8 mouse cellular contexts compared by ENCODE assay signal in genomic region chr10:115363151-115363550, GRCm38 (mm10). TPM values are rescaled to one million over a fixed set of nuclear protein-coding genes. Genes with fewer than 3 reads are reported as not detected.
DNase-seq lines count a peak whose midpoint lies in the region; ATAC-seq and TF ChIP-seq lines count a peak whose summit lies in the region.

No protein-coding gene starts in this region.

- WGBS in heart, embryonic 15.5 days = 73% methylated on average over 4 of the region's 4 CpGs
- 88% methylated on average over 4 of the region's 4 CpGs for WGBS in hindbrain, embryonic 14.5 days

- H3K4me2 ChIP-seq in heart, embryonic 15.5 days = peak overlapping the region; percentile 73
- peak overlapping the region; percentile 88 for H3K4me2 ChIP-seq in hindbrain, embryonic 14.5 days (replicated peaks)
- peak overlapping the region; percentile 96 for H3K4me2 ChIP-seq in myocyte (ENCODE audit: low read depth)

- intact Hi-C loops in heart, postnatal 25 days (cut with DNase I) = loop anchor here (5.0 kb wide), 1 partner anchor 46 kb away; the partner anchor contains the start of gene Rab21

- H3K9me3 ChIP-seq in heart, embryonic 15.5 days (replicated peaks) = no peaks in the 10 kb centered on the region
- H3K9me3 ChIP-seq in G1E (replicated peaks) = no peaks in the 10 kb centered on the region
- H3K9me3 ChIP-seq in hindbrain, embryonic 14.5 days (ENCODE audit: control insufficient read depth, low read length) = no peaks in the 10 kb centered on the region

- peaks cover 15% of the 10 kb centered on the region for H3K4me1 ChIP-seq in heart, embryonic 15.5 days (replicated peaks)
- H3K4me1 ChIP-seq in G1E (ENCODE audit: insufficient read depth, low read depth, low read length) = peaks cover 33% of the 10 kb centered on the region
- peaks cover 23% of the 10 kb centered on the region; the same call in 1 of the 2 replicates for H3K4me1 ChIP-seq in hindbrain, embryonic 14.5 days (replicated peaks; ENCODE audit: control insufficient read depth, insufficient read depth, low read length)

- DNase-seq in heart, postnatal 25 days (ENCODE audit: low spot score) = no peak
- no peak for DNase-seq in G1E (ENCODE audit: low spot score)
- no peak for DNase-seq in hindbrain, embryonic 14.5 days (ENCODE audit: low spot score)
- DNase-seq in c-Kit-positive CD71-positive TER-119-positive erythroid progenitor cells, embryonic 14.5 days (ENCODE audit: low spot score) = no peak
- no peak for DNase-seq in lung, postnatal 14 days
- no peak for DNase-seq in layer of hippocampus, postnatal 14 days (ENCODE audit: low spot score in 2 of 2)

- no peak for TF ChIP-seq POLR2A in myocyte (IDR thresholded peaks at IDR 0.05; ENCODE audit: insufficient read length, low read depth)

- peak overlapping the region; percentile 97 for H3K27ac ChIP-seq in heart, embryonic 15.5 days
- no peak overlapping the region for H3K27ac ChIP-seq in hindbrain, embryonic 14.5 days

- H3K27me3 ChIP-seq in heart, embryonic 15.5 days = no peaks in the 10 kb centered on the region
- H3K27me3 ChIP-seq in G1E (ENCODE audit: insufficient read depth, low read length) = no peaks in the 10 kb centered on the region
- no peaks in the 10 kb centered on the region for H3K27me3 ChIP-seq in hindbrain, embryonic 14.5 days (ENCODE audit: control insufficient read depth, insufficient read depth, low read length)
- H3K27me3 ChIP-seq in myocyte (ENCODE audit: control insufficient read depth, insufficient read depth, insufficient read length) = no peaks in the 10 kb centered on the region

- no peak overlapping the region for H3ac ChIP-seq in myocyte (ENCODE audit: control insufficient read depth, insufficient read length)

- H3K79me2 ChIP-seq in myocyte (ENCODE audit: control insufficient read depth, insufficient read depth) = no peaks in the 10 kb centered on the region

- peak overlapping the region; percentile 71 for H3K4me3 ChIP-seq in heart, embryonic 15.5 days
- H3K4me3 ChIP-seq in G1E (ENCODE audit: low read depth, low read length) = peak overlapping the region; percentile 74; the same call in 1 of the 2 replicates
- H3K4me3 ChIP-seq in hindbrain, embryonic 14.5 days (replicated peaks; ENCODE audit: low read length) = peak overlapping the region; percentile 58
- peak overlapping the region; percentile 44 for H3K4me3 ChIP-seq in myocyte

- no peak for ATAC-seq in heart, embryonic 15.5 days (replicated peaks; ENCODE audit: insufficient number of reproducible peaks, insufficient read depth, low FRiP score, low read depth)
- ATAC-seq in G1E (ENCODE audit: extremely low read depth, insufficient number of reproducible peaks, low FRiP score, poor library complexity, severe bottlenecking) = no peak
- no peak for ATAC-seq in hindbrain, embryonic 14.5 days (ENCODE audit: low FRiP score)

- no peak for TF ChIP-seq CTCF in G1E (IDR thresholded peaks at IDR 0.05; ENCODE audit: low read depth, low read length)

- peak overlapping the region; percentile 59; the same call in 1 of the 2 replicates for H3K9ac ChIP-seq in heart, embryonic 15.5 days
- no peak overlapping the region for H3K9ac ChIP-seq in hindbrain, embryonic 14.5 days

- no peaks in the 10 kb centered on the region for H3K36me3 ChIP-seq in heart, embryonic 15.5 days
- H3K36me3 ChIP-seq in G1E (replicated peaks) = peaks cover 8% of the 10 kb centered on the region
- H3K36me3 ChIP-seq in hindbrain, embryonic 14.5 days (replicated peaks; ENCODE audit: control insufficient read depth, insufficient read depth) = peaks cover 9% of the 10 kb centered on the region; the same call in 1 of the 2 replicates
- no peaks in the 10 kb centered on the region for H3K36me3 ChIP-seq in myocyte (ENCODE audit: control insufficient read depth, insufficient read depth)

TF ChIP-seq in myocyte, 11 proteins besides CTCF, POLR2A, EP300 and RAD21:
- no peak for TF ChIP-seq MYOD1 (IDR thresholded peaks at IDR 0.05; ENCODE audit: control insufficient read depth in 1 of 3, insufficient read length in 2 of 3, low read depth in 2 of 3)
- no peak for TF ChIP-seq MAX (IDR thresholded peaks at IDR 0.05; ENCODE audit: low read depth)
- TF ChIP-seq E2F4 (IDR thresholded peaks at IDR 0.05; ENCODE audit: insufficient read depth) = no peak
- TF ChIP-seq REST (IDR thresholded peaks at IDR 0.05; ENCODE audit: insufficient read depth, insufficient read length) = no peak
- TF ChIP-seq TCF12 (IDR thresholded peaks at IDR 0.05; ENCODE audit: insufficient read depth, poor library complexity, severe bottlenecking) = no peak
- no peak for TF ChIP-seq TCF3 (IDR thresholded peaks at IDR 0.05; ENCODE audit: insufficient read length, low read depth)
- TF ChIP-seq USF1 (IDR thresholded peaks at IDR 0.05; ENCODE audit: low read depth) = no peak
- TF ChIP-seq POLR2AphosphoS2 (IDR thresholded peaks at IDR 0.05; ENCODE audit: insufficient read length, low read depth) = peak; percentile 21

RNA-seq across cellular contexts. Expression of gene Tmem19, which starts 0.8 kb away (rescaled TPM):
- polyA plus RNA-seq in heart, embryonic 15.5 days (2015; fragmentation: Nextera tagmentation; extraction: Ambion mirVana) = 18.0 and 20.9 TPM in 2 replicates
- total RNA-seq in heart, postnatal 25 days (2021) = 10 to 100 TPM; 10.3 to 15.0 TPM
- 10.5 and 11.6 TPM in 2 replicates for total RNA-seq in G1E (2014; fragmentation: Nextera tagmentation)
- total RNA-seq in G1E (2017) = 16.2 and 17.9 TPM in 2 replicates
- 1.9 and 2.9 TPM in 2 replicates for polyA plus RNA-seq in G1E (2012)
- polyA plus RNA-seq in hindbrain, embryonic 14.5 days (2014; fragmentation: Nextera tagmentation; extraction: Ambion mirVana) = 42.0 and 42.8 TPM in 2 replicates
- polyA plus RNA-seq in myocyte (2012; fragmentation: generic; extraction: Trizol) = 18.0 TPM
- 10 to 100 TPM; 50.7 to 53.0 TPM for total RNA-seq in layer of hippocampus, postnatal 14 days (2021)

RNA-seq across cellular contexts. Expression of gene Thap2, which starts 21.1 kb away (rescaled TPM):
- polyA plus RNA-seq in heart, embryonic 15.5 days (2015; fragmentation: Nextera tagmentation; extraction: Ambion mirVana) = 13.7 and 14.6 TPM in 2 replicates
- 1 to 10 TPM; 7.8 to 9.4 TPM for total RNA-seq in heart, postnatal 25 days (2021)
- total RNA-seq in G1E (2014; fragmentation: Nextera tagmentation) (25.7 and 34.6 TPM in 2 replicates), G1E (2017) (8.5 and 11.4 TPM in 2 replicates)
- polyA plus RNA-seq in G1E (2012) (8.4 and 9.0 TPM in 2 replicates), myocyte (2012; fragmentation: generic; extraction: Trizol) (5.8 TPM)
- 16.5 and 16.6 TPM in 2 replicates for polyA plus RNA-seq in hindbrain, embryonic 14.5 days (2014; fragmentation: Nextera tagmentation; extraction: Ambion mirVana)
- total RNA-seq in layer of hippocampus, postnatal 14 days (2021) = 10 to 100 TPM; 10.2 to 13.5 TPM

RNA-seq across cellular contexts. Expression of gene Zfc3h1, which starts 21.6 kb away (rescaled TPM):
- 10.2 and 13.9 TPM in 2 replicates for polyA plus RNA-seq in heart, embryonic 15.5 days (2015; fragmentation: Nextera tagmentation; extraction: Ambion mirVana)
- total RNA-seq in heart, postnatal 25 days (2021) = 10 to 100 TPM; 11.6 to 17.2 TPM
- total RNA-seq in G1E (2014; fragmentation: Nextera tagmentation) (120 and 133 TPM in 2 replicates), G1E (2017) (71.2 and 83.5 TPM in 2 replicates)
- polyA plus RNA-seq in G1E (2012) (9.7 and 10.1 TPM in 2 replicates), myocyte (2012; fragmentation: generic; extraction: Trizol) (9.0 TPM)
- polyA plus RNA-seq in hindbrain, embryonic 14.5 days (2014; fragmentation: Nextera tagmentation; extraction: Ambion mirVana) = 21.2 and 24.4 TPM in 2 replicates
- total RNA-seq in layer of hippocampus, postnatal 14 days (2021) = 10 to 100 TPM; 53.3 to 57.6 TPM

RNA-seq across cellular contexts. Expression of gene Rab21, which starts 47.8 kb away (rescaled TPM):
- polyA plus RNA-seq in heart, embryonic 15.5 days (2015; fragmentation: Nextera tagmentation; extraction: Ambion mirVana) = 12.0 and 12.1 TPM in 2 replicates
- 10 to 100 TPM; 73.9 to 78.2 TPM for total RNA-seq in heart, postnatal 25 days (2021)
- 71.5 and 96.7 TPM in 2 replicates for total RNA-seq in G1E (2014; fragmentation: Nextera tagmentation)
- 36.7 and 43.1 TPM in 2 replicates for total RNA-seq in G1E (2017)
- polyA plus RNA-seq in G1E (2012) = 23.5 and 36.5 TPM in 2 replicates
- polyA plus RNA-seq in hindbrain, embryonic 14.5 days (2014; fragmentation: Nextera tagmentation; extraction: Ambion mirVana) = 12.1 and 13.4 TPM in 2 replicates
- 16.9 TPM for polyA plus RNA-seq in myocyte (2012; fragmentation: generic; extraction: Trizol)
- 10 to 100 TPM; 54.4 to 55.4 TPM for total RNA-seq in layer of hippocampus, postnatal 14 days (2021)
